Mouse (Mus musculus) kidney, adult 10 weeks (tissue): Measurements from ENCODE around the gene Smco4. TPM values are rescaled to one million over a fixed set of nuclear protein-coding genes. Genes with fewer than 3 reads are reported as not detected.

ENCODE experiments used
- polyA plus RNA-seq: library from polyadenylated mRNA; stranded (reverse); fragments of 350-450 nt; fragmentation: Illumina TruSeq; extraction: RNeasy Lipid Tissue Mini Kit (QIAGEN cat#74804); gene quantifications from one replicate; pipeline ENCODE4 v1.2.3, GENCODE M21; 2014; ENCODE audit warnings: low read depth, low replicate concordance

The Smco4 gene
- polyA plus RNA-seq = 5.8 TPM

DNA sequence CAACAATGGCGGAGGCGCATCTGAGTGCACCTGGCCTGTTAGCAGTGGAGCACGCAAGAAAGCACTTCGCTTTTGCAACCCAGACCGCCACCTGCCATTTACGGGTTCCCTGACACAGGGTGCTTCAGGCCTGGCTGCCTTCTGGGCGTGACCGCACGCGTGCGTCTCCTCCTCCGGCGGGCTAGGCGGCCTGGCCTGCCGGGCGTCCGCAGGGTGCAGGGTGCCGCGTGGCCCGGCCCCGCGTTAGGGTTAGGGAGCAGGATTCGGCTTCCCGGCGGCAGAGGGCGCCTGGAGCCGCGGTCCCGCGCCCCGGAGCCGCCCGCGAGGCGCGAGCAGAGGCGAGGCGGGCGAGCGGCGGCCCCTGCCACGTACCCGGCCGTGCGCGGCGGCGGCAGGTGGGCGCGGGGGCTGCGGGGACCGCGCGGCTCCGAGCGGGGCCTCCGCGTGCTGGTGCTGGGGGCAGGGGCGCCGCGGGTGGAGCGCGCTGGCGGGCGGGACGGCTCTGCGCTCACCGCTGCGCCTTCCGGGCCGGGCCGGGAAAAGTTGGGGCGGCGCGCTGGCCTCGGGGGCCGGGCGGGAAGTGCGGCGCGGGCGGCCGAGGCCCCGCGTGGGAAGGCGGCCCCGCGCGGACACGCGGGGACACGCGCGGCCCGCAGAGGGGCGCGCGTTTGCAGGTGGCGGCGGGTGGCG, at the start of gene Smco4:
Gene Smco4, plus strand, starts transcription at position 198 of the 690 bp plus-strand sequence.

Other genes with a start within 250 kb of the Smco4 start
- 37.8 TPM for gene Med17, start 213.5 kb upstream of the Smco4 start, polyA plus RNA-seq
- gene Taf1d, start 187.2 kb upstream of the Smco4 start, polyA plus RNA-seq = 76.4 TPM
- gene 4931406C07Rik, start 187.0 kb upstream of the Smco4 start, polyA plus RNA-seq = 1,419 TPM
- 17.9 TPM for gene Cep295, start 135.6 kb upstream of the Smco4 start, polyA plus RNA-seq
- gene Deup1, start 134.5 kb downstream of the Smco4 start, polyA plus RNA-seq = 0.65 TPM
- 11.8 TPM for gene Slc36a4, start 216.3 kb downstream of the Smco4 start, polyA plus RNA-seq